Mouse (Mus musculus): Measurements from ENCODE around the gene Tnrc6c. TPM values are rescaled to one million over a fixed set of nuclear protein-coding genes. Genes with fewer than 3 reads are reported as not detected.
"Not testable (repeated sequence)": the region's sequence is repeated elsewhere in the genome, so short reads cannot be mapped to it uniquely, and the experiment has no call there.

The Tnrc6c gene
- total and polyA plus RNA-seq, 2 experiments from 2014 or later, result 19.9 to 71.6 TPM

DNA sequence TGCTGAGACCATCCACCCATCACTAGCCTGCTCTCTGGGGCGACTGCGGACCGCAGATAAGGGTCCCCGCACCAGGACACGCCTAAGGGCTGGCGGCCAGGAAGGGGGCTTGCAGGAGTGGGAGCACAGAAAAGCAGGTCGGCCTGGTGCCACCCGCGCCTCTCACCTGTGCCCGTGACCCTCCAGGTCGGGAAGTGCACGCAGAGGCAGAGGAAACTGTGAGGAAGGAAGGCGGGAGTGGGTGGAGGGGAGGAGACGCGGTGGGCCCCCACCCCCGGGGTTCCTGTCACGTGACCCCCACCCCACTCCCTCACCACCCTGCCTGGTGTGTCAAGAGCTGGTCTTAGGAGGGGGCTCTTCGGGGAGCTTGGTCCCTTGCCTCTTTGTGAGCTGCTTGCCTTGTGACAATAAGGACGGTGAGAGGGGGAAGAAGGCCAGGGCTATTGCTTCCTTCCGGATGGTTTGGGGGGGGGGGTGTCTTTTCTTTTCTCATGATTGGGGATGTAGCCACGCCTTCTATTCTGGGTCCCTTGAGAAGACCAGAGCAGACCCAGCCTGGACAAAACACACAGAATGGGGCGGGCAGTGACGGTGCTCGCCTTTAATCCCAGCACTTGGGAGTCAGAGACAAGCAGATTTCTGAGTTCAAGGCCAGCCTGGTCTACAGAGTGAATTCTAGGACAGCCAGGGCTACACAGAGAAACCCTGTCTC lies 128.1 kb downstream of the Tnrc6c start, which contains the start of the genes Tmc8 and Tmc6:
Gene Tmc8, plus strand, starts transcription at position 84 of the 712 bp plus-strand sequence.
Gene Tmc6, minus strand, starts transcription at position 206 of the 712 bp plus-strand sequence.
- WGBS, result 51% methylated on average over 24 of the region's 24 CpGs
- no peak for TF ChIP-seq CTCF (IDR thresholded peaks at IDR 0.05; ENCODE audit: low read depth)
- Histone ChIP-seq H3K4me2 (ENCODE audit: low read depth) (peak within 1 kb of the TSS; percentile 57), H3K27me3 (ENCODE audit: insufficient read depth, low read length) (peaks cover 17% of the 10 kb centered on the region; the same call in 1 of the 2 replicates), H3K27ac (ENCODE audit: low read depth, low read length) (no peak within 1 kb of the TSS), H3K4me1 (ENCODE audit: insufficient read depth) (peaks cover 7% of the 10 kb centered on the region; the same call in 1 of the 2 replicates), H3K9me3 (ENCODE audit: low read length) (no peaks in the 10 kb centered on the region), H3K4me3 (ENCODE audit: low read depth, low read length) (peak within 1 kb of the TSS; percentile 27), H3K9ac (peak within 1 kb of the TSS; percentile 29; the same call in 1 of the 2 replicates), H3K36me3 (ENCODE audit: insufficient read depth) (no peaks in the 10 kb centered on the region)
- DNase-seq (no peak), ATAC-seq (no peak)

DNA sequence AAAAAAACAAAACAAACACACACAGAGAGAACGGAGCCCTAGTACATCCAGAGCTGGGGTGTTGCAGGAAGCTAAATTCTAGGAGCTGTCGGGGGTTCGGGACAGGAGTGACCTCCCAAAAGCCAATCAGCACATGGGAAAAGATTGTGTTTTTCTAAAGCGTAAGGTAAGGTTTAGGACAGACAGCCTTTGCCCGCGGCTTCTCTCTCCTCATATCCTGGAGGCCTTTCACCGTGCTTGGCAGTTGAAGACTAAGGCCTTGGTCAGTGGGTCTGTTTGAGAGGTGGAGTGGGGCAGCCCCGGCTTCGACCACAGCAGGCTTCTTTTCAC lies 128.6 kb downstream of the Tnrc6c start:
- ATAC-seq, result no peak
- WGBS, result 45% methylated on average over 9 of the region's 9 CpGs
- peaks cover 7% of the 10 kb centered on the region; the same call in 1 of the 2 replicates for H3K4me1 ChIP-seq (ENCODE audit: insufficient read depth)

GRCm38 (mm10) chr11:117783089-117783488 lies 129.0 kb downstream of the Tnrc6c start:
- Histone ChIP-seq H3K36me3 (ENCODE audit: insufficient read depth) (no peaks in the 10 kb centered on the region), H3K4me1 (ENCODE audit: insufficient read depth) (peaks cover 7% of the 10 kb centered on the region; the same call in 1 of the 2 replicates), H3K27ac (ENCODE audit: low read depth, low read length) (no peak overlapping the region), H3K9me3 (ENCODE audit: low read length) (no peaks in the 10 kb centered on the region), H3K27me3 (ENCODE audit: insufficient read depth, low read length) (peaks cover 17% of the 10 kb centered on the region; the same call in 1 of the 2 replicates), H3K4me2 (ENCODE audit: low read depth) (peak overlapping the region; percentile 57), H3K9ac (peak overlapping the region; percentile 29; the same call in 1 of the 2 replicates), H3K4me3 (ENCODE audit: low read depth, low read length) (peak overlapping the region; percentile 27)
- DNase-seq (peak; percentile 81), ATAC-seq (peak; percentile 71)
- WGBS, result 3% methylated on average over 31 of the region's 31 CpGs
- TF ChIP-seq CTCF (IDR thresholded peaks at IDR 0.05; ENCODE audit: low read depth), result peak; percentile 68

More for the DNA sequence above, 128.6 kb downstream of the Tnrc6c start:
- H3K9me3 ChIP-seq (ENCODE audit: low read length), result no peaks in the 10 kb centered on the region
- DNase-seq, result no peak
- no peaks in the 10 kb centered on the region for H3K36me3 ChIP-seq (ENCODE audit: insufficient read depth)
- H3K4me3 ChIP-seq (ENCODE audit: low read depth, low read length), result peak overlapping the region; percentile 27
- H3K9ac ChIP-seq, result peak overlapping the region; percentile 29; the same call in 1 of the 2 replicates
- peaks cover 17% of the 10 kb centered on the region; the same call in 1 of the 2 replicates for H3K27me3 ChIP-seq (ENCODE audit: insufficient read depth, low read length)
- no peak for TF ChIP-seq CTCF (IDR thresholded peaks at IDR 0.05; ENCODE audit: low read depth)
- H3K4me2 ChIP-seq (ENCODE audit: low read depth), result peak overlapping the region; percentile 57
- H3K27ac ChIP-seq (ENCODE audit: low read depth, low read length), result no peak overlapping the region

DNA sequence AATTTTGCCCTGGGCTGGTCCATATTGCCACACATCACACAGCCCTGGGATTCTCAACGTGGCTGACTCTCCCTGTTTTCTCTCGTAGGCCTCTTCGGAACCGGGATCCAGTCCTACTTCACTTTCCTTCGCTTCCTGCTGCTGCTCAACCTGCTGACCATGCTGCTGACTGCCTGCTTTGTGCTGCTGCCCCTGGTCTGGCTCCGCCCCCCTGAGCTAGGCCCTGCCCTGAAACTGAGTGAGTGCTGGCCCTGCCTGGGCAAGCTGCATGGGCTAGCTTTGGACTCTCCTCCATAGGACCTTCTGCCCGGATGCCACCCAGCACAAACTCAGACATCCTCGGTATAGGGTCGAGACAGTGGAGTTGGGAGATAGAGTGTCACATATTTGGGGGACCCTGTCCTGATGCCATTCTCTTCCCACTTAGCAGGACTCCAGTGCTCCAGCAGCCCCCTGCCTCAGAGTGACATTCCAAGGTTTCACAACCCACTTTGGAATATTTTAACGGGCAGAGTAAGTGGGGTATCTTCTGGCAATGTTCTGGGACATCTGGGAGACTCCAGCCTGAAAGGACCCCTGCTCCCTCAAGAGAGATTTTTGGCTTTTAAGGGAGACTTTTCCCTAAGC lies 129.7 kb downstream of the Tnrc6c start:
- Histone ChIP-seq H3K9me3 (ENCODE audit: low read length) (no peaks in the 10 kb centered on the region), H3K4me1 (ENCODE audit: insufficient read depth) (peaks cover 7% of the 10 kb centered on the region; the same call in 1 of the 2 replicates), H3K27me3 (ENCODE audit: insufficient read depth, low read length) (peaks cover 17% of the 10 kb centered on the region; the same call in 1 of the 2 replicates), H3K4me3 (ENCODE audit: low read depth, low read length) (no peak overlapping the region), H3K4me2 (ENCODE audit: low read depth) (peak overlapping the region; percentile 57; the same call in 1 of the 2 replicates), H3K9ac (no peak overlapping the region), H3K36me3 (ENCODE audit: insufficient read depth) (no peaks in the 10 kb centered on the region), H3K27ac (ENCODE audit: low read depth, low read length) (no peak overlapping the region)
- ATAC-seq (no peak), DNase-seq (no peak)
- WGBS, result 40% methylated on average over 10 of the region's 10 CpGs
- no peak for TF ChIP-seq CTCF (IDR thresholded peaks at IDR 0.05; ENCODE audit: low read depth)

DNA sequence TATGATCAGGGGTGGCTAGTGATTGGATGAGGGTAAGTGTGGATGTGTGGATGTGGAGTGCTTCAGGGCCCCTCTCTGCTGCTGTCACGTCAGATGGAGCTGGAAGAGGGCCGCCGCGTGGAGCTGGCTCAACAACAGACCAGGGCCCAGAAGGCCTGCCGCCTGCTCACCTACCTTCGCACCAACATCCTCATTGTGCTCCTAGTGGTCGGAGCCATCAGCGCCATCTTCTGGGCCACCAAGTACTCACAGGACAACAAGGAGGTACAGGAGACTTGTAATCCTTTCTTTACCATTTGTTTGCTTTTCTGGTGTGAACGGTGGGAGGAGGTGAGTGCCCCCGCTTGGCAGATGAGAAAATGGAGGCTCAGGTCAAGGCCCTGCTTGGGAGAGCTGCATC lies 132.2 kb downstream of the Tnrc6c start:
- no peak overlapping the region for H3K4me3 ChIP-seq (ENCODE audit: low read depth, low read length)
- no peaks in the 10 kb centered on the region for H3K9me3 ChIP-seq (ENCODE audit: low read length)
- no peak overlapping the region for H3K4me2 ChIP-seq (ENCODE audit: low read depth)
- WGBS, result 9% methylated on average over 10 of the region's 10 CpGs
- H3K4me1 ChIP-seq (ENCODE audit: insufficient read depth), result no peaks in the 10 kb centered on the region
- H3K27ac ChIP-seq (ENCODE audit: low read depth, low read length), result no peak overlapping the region
- no peaks in the 10 kb centered on the region for H3K36me3 ChIP-seq (ENCODE audit: insufficient read depth)
- no peak for ATAC-seq
- peaks cover 4% of the 10 kb centered on the region; the same call in 1 of the 2 replicates for H3K27me3 ChIP-seq (ENCODE audit: insufficient read depth, low read length)
- no peak for DNase-seq
- TF ChIP-seq CTCF (IDR thresholded peaks at IDR 0.05; ENCODE audit: low read depth), result peak; percentile 68
- no peak overlapping the region for H3K9ac ChIP-seq

DNA sequence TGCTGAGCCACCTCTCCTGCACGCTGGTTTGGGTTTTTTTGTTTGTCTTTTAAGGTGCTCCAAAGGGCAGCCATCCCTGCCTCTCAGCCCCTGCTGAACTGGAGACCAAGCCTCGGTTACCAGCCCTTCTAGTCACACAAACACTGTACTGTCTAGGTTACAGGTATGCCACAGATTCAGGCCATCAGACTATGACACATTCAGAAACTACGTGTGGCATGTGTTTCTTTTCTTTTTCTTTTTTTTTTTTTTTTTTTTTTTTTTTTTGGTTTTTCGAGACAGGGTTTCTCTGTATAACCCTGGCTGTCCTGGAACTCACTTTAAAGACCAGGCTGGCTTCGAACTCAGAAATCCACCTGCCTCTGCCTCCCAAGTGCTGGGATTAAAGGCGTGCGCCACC lies 134.4 kb downstream of the Tnrc6c start:
- H3K27me3 ChIP-seq (ENCODE audit: insufficient read depth, low read length); H3K4me3 ChIP-seq (ENCODE audit: low read depth, low read length); DNase-seq; H3K36me3 ChIP-seq (ENCODE audit: insufficient read depth); ATAC-seq; H3K4me1 ChIP-seq (ENCODE audit: insufficient read depth); H3K27ac ChIP-seq (ENCODE audit: low read depth, low read length); H3K9ac ChIP-seq; H3K4me2 ChIP-seq (ENCODE audit: low read depth); H3K9me3 ChIP-seq (ENCODE audit: low read length): not testable (repeated sequence)
- 83% methylated on average over 7 of the region's 7 CpGs for WGBS

GRCm38 (mm10) chr11:117790286-117790685 lies 136.2 kb downstream of the Tnrc6c start:
- Histone ChIP-seq H3K4me2 (ENCODE audit: low read depth) (no peak overlapping the region), H3K27me3 (ENCODE audit: insufficient read depth, low read length) (no peaks in the 10 kb centered on the region), H3K36me3 (ENCODE audit: insufficient read depth) (no peaks in the 10 kb centered on the region), H3K27ac (ENCODE audit: low read depth, low read length) (no peak overlapping the region), H3K9ac (no peak overlapping the region), H3K9me3 (ENCODE audit: low read length) (no peaks in the 10 kb centered on the region), H3K4me1 (ENCODE audit: insufficient read depth) (no peaks in the 10 kb centered on the region), H3K4me3 (ENCODE audit: low read depth, low read length) (no peak overlapping the region)
- 12% methylated on average over 14 of the region's 14 CpGs for WGBS
- TF ChIP-seq CTCF (IDR thresholded peaks at IDR 0.05; ENCODE audit: low read depth), result peak; percentile 75
- peak; percentile 60 for DNase-seq
- ATAC-seq, result peak; percentile 56
